Mouse (Mus musculus) heart, postnatal 0 days (tissue): ENCODE measurements around the gene Abca13.

Experiments used
- CTCF ChIP-seq: IDR thresholded peaks from 2 replicates; pipeline ENCODE4 v1.5.1; 2016; ENCODE audit warnings: antibody characterized with exemption, control low read depth, low read depth
- EP300 ChIP-seq: IDR thresholded peaks from 2 replicates; pipeline ENCODE4 v1.6.1; 2016; ENCODE audit warnings: antibody characterized with exemption, low read depth

DNA sequence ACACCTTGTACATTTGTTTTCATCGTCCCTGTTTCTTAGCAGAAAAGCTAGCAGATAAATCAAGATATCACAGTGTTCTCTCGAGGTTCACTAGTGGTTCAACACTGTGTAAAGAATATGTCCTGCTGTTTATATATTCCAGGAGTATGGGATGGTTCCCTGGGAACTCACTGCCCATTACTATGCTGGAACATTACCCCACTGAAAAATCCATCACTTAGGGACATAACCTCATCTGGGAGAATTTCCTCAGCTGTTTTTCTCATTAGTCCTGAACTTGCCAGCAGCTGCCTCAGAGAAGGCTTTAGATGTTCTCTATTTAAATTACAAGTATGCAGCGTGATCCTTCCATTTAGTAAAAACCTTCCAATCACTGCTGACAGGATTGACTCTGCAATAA, 513.4 kb downstream of the Abca13 start:
- TF ChIP-seq EP300 (no peak), CTCF (no peak)
